Mouse (Mus musculus): ENCODE results near the gene Gm5861.
"Not testable (repeated sequence)": the region's sequence is repeated elsewhere in the genome, so short reads cannot be mapped to it uniquely, and the experiment has no call there.

The Gm5861 gene

GRCm38 (mm10) chr5:11182772-11183171 is at the start of gene Gm5861:
Gene Gm5861, plus strand, starts transcription at chr5:11183072.
- not testable (repeated sequence) for DNase-seq (ENCODE audit: low spot score)

GRCm38 (mm10) chr5:11138031-11138430 is 44.8 kb upstream of the Gm5861 start:
- not testable (repeated sequence) for DNase-seq (ENCODE audit: low spot score)
